Mouse (Mus musculus) hindbrain, embryonic 11.5 days (tissue): Measurements from ENCODE around the gene St6gal1. TPM values are rescaled to one million over a fixed set of nuclear protein-coding genes. Genes with fewer than 3 reads are reported as not detected.

Experiments
- ATAC-seq: fragments of 200-750 bp; cut with Nextera tagmentation; 2 replicates; pipeline ENCODE4 v1.8.0; 2017; ENCODE audit warnings: mild to moderate bottlenecking, moderate TSS enrichment, moderate library complexity; ENCODE audit not compliant: low FRiP score
- DNase-seq: peaks from one replicate; pipeline ENCODE4 v3.0.0-alpha.2; 2015; ENCODE audit warnings: low spot score
- H3K27ac ChIP-seq: fragments of 300-500 bp; sonication (generic); 2 replicates; pipeline ENCODE4 v1.5.1; 2014; ENCODE audit warnings: mild to moderate bottlenecking, low read depth, low read length
- H3K27me3 ChIP-seq: fragments of 300-500 bp; sonication (generic); 2 replicates; pipeline ENCODE4 v1.6.1; 2014; ENCODE audit warnings: mild to moderate bottlenecking, low read length, moderate library complexity, mixed read lengths; ENCODE audit not compliant: control insufficient read depth, insufficient read depth
- H3K36me3 ChIP-seq: fragments of 300-500 bp; sonication (generic); 2 replicates; pipeline ENCODE4 v1.6.1; 2014; ENCODE audit warnings: mild to moderate bottlenecking, low read length, moderate library complexity, mixed read lengths; ENCODE audit not compliant: control insufficient read depth, insufficient read depth
- H3K4me1 ChIP-seq: fragments of 300-500 bp; sonication (generic); replicated peaks from 2 replicates; pipeline ENCODE4 v1.6.1; 2014; ENCODE audit warnings: low read length, mixed read lengths; ENCODE audit not compliant: control insufficient read depth, insufficient read depth
- H3K4me2 ChIP-seq: fragments of 300-500 bp; sonication (generic); replicated peaks from 2 replicates; pipeline ENCODE4 v1.6.1; 2014; ENCODE audit warnings: mild to moderate bottlenecking, low read depth, low read length
- H3K4me3 ChIP-seq: fragments of 300-500 bp; sonication (generic); 2 replicates; pipeline ENCODE4 v1.5.1; 2014; ENCODE audit warnings: low read depth, low read length
- H3K9ac ChIP-seq: fragments of 300-500 bp; sonication (generic); 2 replicates; pipeline ENCODE4 v1.6.1; 2014; ENCODE audit warnings: low read depth, low read length
- H3K9me3 ChIP-seq: fragments of 300-500 bp; sonication (generic); 2 replicates; pipeline ENCODE4 v1.6.1; 2016; ENCODE audit warnings: low read length; ENCODE audit not compliant: control insufficient read depth
- WGBS: fragments of 180-500 bp; shearing (Covaris S2); extraction: QIAGEN DNeasy Blood & Tissue Kit; methylation state at CpG from one replicate; pipeline ENCODE4 v1.1.7; 2014; 5-methylcytosine and 5-hydroxymethylcytosine counted together
- polyA plus RNA-seq: library from polyadenylated mRNA; unstranded; fragments of >200 nt; fragmentation: Nextera tagmentation; extraction: Ambion mirVana; gene quantifications from 2 replicates; pipeline ENCODE4 v1.2.1, GENCODE M21; 2014

St6gal1 gene
- polyA plus RNA-seq, 1 experiment from 2014 or later: 32.7 TPM

DNA sequence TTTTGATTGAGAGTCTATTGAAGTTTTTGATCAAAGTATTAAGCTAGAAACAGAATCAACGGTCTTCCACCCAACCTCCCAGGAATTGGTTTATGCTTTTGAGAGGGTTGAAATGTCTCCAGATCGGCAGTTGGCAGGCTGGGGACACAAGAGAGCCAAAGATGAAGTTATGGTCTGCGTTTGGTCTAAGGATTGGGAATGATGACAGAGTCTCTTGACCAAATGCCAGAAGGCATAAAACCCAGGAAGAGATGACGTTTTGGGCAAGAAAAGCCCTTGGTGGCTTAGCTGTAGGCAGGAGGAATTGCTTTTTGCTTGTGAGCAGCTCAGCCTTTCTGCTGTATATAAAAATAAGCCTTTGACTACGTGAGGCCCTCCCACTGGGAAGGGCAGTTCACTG is 67.0 kb downstream of the St6gal1 start:
- Histone ChIP-seq H3K4me1 (no peaks in the 10 kb centered on the region), H3K9me3 (no peaks in the 10 kb centered on the region), H3K4me2 (no peak overlapping the region), H3K4me3 (no peak overlapping the region), H3K27ac (no peak overlapping the region), H3K9ac (no peak overlapping the region), H3K36me3 (no peaks in the 10 kb centered on the region), H3K27me3 (no peaks in the 10 kb centered on the region)
- DNase-seq (no peak), ATAC-seq (no peak)
- WGBS: 85% methylated on average over 5 of the region's 5 CpGs

DNA sequence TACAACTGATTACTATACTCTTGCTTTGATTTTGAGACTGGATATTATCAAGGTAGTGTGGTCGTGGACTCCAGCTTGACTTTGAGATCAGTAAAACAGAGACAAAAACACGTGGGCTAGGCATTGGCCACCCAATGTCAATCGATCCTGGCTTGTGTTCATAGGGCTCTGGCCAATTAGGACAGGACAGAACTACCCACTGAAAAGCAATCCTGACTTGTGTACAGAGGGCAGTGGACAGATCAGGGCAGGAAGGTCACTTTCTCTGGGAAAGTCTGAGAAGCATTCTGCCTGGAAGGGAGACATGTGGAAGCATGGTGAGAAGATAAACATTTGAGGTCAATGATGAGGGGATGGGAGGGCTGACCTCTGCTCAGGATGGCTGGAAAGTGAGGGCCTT is 69.7 kb downstream of the St6gal1 start:
- Histone ChIP-seq H3K36me3 (no peaks in the 10 kb centered on the region), H3K27ac (no peak overlapping the region), H3K9ac (no peak overlapping the region), H3K4me3 (no peak overlapping the region), H3K4me1 (no peaks in the 10 kb centered on the region), H3K9me3 (no peaks in the 10 kb centered on the region), H3K27me3 (no peaks in the 10 kb centered on the region), H3K4me2 (no peak overlapping the region)
- 58% methylated on average over 3 of the region's 3 CpGs for WGBS
- no peak for ATAC-seq
- no peak for DNase-seq

DNA sequence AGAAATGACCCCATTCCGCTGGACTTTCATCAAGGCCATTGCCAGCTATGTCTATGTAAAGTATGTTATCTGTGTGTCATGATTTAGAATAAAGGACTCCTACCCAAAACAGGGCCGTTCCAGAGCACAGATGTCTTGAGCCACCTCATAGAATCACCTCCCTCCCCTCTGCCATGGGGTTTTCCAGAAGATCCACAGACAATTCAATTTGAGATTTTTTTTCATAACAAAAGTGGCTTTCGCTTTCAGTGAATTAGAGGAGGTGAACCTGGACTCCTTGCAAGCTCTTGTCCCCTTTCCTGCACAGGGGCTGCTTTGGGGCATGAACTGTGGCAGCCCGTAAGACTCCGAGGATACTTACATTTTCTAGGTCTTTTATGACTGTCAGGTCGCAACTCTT is 70.2 kb downstream of the St6gal1 start:
- H3K4me2 ChIP-seq: no peak overlapping the region
- H3K27me3 ChIP-seq: no peaks in the 10 kb centered on the region
- no peak overlapping the region for H3K27ac ChIP-seq
- ATAC-seq (no peak), DNase-seq (no peak)
- no peaks in the 10 kb centered on the region for H3K9me3 ChIP-seq
- no peaks in the 10 kb centered on the region for H3K36me3 ChIP-seq
- 88% methylated on average over 6 of the region's 6 CpGs for WGBS
- H3K4me3 ChIP-seq: no peak overlapping the region
- no peaks in the 10 kb centered on the region for H3K4me1 ChIP-seq
- H3K9ac ChIP-seq: no peak overlapping the region

DNA sequence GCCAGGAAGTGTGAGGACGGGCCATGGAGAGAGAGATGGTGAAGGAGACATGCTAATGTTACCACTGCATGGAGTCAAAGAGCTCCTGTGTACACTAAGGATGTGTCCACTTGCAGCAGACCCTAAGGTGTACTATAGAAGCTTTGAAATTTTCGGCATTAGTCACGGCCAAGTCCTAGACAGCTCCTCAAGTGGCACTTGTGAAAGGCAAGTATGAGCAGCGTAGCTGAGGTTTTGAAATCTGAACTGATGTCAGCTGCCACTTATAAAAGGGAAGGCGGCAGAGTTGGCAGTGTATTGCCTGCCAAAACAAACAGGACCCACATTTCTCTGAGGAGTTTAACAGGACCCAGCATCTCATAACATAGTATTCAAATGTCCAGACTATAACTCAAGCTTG is 71.2 kb downstream of the St6gal1 start:
- no peak overlapping the region for H3K9ac ChIP-seq
- H3K4me1 ChIP-seq: no peaks in the 10 kb centered on the region
- no peaks in the 10 kb centered on the region for H3K9me3 ChIP-seq
- DNase-seq (no peak), ATAC-seq (no peak)
- 84% methylated on average over 5 of the region's 5 CpGs for WGBS
- H3K27ac ChIP-seq: no peak overlapping the region
- H3K27me3 ChIP-seq: no peaks in the 10 kb centered on the region
- no peak overlapping the region for H3K4me3 ChIP-seq
- H3K36me3 ChIP-seq: no peaks in the 10 kb centered on the region
- no peak overlapping the region for H3K4me2 ChIP-seq

DNA sequence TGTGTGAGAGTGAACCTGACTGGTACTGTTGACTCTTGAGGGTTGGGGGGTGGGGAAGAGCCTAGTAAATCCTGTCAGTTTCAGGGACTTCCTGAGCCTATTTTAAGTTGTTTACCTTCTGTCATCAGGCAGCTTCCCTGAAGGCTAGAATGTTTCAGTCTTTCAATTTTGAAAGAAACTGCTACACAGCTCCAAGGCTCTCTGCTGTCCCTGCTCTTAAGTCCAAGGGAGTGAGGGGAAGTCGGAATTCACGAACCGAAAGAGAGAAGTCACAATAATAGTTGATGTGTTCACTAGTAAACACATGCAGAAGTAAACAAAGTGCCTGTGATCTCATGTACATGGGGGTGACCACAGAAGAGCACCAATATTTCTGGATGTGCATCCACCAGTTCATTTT is 72.2 kb downstream of the St6gal1 start:
- WGBS: 99% methylated on average over 3 of the region's 3 CpGs
- ATAC-seq (no peak), DNase-seq (no peak)
- no peak overlapping the region for H3K4me2 ChIP-seq
- no peak overlapping the region for H3K9ac ChIP-seq
- no peak overlapping the region for H3K4me3 ChIP-seq
- H3K9me3 ChIP-seq: no peaks in the 10 kb centered on the region
- H3K27ac ChIP-seq: no peak overlapping the region
- no peaks in the 10 kb centered on the region for H3K27me3 ChIP-seq
- H3K4me1 ChIP-seq: no peaks in the 10 kb centered on the region
- H3K36me3 ChIP-seq: no peaks in the 10 kb centered on the region

DNA sequence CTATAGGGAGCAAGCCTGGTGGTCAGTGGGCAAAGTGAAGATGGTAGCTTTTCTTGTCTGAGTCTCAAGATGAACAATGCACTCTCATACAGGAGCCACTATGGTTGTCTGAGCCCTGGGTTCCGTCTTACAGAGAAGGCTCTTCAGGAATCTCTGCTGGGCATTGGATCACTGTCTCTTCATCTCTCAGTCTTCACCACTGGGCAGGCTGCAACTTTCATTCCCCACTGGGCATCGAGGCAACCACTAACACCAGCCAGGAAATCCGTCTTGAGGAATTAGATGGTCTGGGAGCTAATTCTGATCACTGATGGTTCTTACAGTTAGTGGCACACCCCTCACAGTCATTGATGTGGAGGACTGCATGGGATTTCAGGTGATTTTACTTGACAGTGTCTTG is 73.9 kb downstream of the St6gal1 start:
- Histone ChIP-seq H3K4me1 (no peaks in the 10 kb centered on the region), H3K36me3 (no peaks in the 10 kb centered on the region), H3K4me3 (no peak overlapping the region), H3K4me2 (no peak overlapping the region), H3K27me3 (no peaks in the 10 kb centered on the region), H3K27ac (no peak overlapping the region), H3K9ac (no peak overlapping the region), H3K9me3 (no peaks in the 10 kb centered on the region)
- WGBS: 90% methylated on average over 3 of the region's 3 CpGs
- DNase-seq (no peak), ATAC-seq (no peak)

DNA sequence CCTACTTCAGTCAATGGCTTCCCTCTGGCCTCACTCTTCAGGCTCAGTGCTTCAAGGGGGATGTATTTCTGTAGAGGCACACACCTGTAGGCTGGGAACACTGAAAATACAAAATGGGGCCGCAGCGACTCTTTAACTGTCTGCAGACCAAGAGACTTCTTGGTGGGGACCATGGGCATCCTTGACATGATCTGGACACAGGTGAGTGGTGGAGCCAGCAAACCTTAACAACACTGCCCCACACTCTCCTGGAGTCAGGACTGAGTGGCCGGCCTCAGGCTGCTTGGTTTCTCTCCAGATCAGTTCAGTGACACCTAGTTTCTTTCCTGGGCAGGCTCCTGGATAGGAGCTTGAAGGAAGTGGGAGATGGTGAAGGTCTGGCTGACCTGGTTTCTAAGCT is 74.4 kb downstream of the St6gal1 start:
- Histone ChIP-seq H3K9ac (no peak overlapping the region), H3K36me3 (no peaks in the 10 kb centered on the region), H3K4me3 (no peak overlapping the region), H3K9me3 (no peaks in the 10 kb centered on the region), H3K27ac (no peak overlapping the region), H3K27me3 (no peaks in the 10 kb centered on the region), H3K4me1 (no peaks in the 10 kb centered on the region), H3K4me2 (no peak overlapping the region)
- ATAC-seq: no peak
- 86% methylated on average over 3 of the region's 3 CpGs for whole genome bisulfite sequencing
- DNase-seq: no peak

DNA sequence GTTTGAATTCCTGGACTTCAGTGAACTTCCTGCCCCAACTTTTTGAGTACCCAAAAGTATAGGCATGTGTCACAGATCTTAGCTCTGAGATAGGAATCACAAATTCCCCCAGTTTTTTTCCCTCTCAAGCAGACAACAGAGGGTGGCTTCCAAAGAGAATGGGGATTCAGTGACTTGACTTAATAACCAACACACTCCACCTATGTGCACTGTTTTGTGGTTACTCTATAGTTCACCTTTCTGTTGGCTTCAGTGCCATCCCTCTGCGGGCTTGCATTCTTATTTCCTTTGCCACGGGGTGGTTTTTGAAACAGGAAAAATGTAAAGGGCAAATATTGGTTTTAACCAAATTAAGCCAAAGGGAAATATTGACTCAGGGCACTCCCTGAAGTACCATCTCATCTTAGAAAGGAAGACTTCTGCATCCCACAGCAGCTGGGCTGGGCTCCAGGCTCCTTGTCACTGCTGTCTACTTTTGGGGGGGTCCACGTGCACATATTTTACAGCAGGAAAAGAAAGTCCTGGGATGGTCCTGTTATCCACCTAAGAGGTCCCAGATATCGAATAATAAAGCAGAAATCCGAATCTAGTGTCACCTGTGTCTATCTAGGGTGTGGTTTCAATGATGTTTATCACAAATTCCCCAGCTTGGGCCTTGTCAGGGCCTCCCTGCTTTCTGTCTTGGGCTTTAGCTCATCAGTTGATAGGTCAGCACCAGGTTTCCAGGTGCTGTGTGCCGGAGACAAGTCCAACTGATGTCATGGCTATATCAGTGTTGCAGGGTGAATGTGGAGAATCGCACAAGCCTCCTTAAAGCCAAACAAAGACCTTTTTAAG is 75.6 kb downstream of the St6gal1 start:
- H3K27ac ChIP-seq: no peak overlapping the region
- no peaks in the 10 kb centered on the region for H3K4me1 ChIP-seq
- H3K36me3 ChIP-seq: no peaks in the 10 kb centered on the region
- ATAC-seq (no peak), DNase-seq (no peak)
- no peaks in the 10 kb centered on the region for H3K27me3 ChIP-seq
- H3K4me2 ChIP-seq: no peak overlapping the region
- H3K9ac ChIP-seq: no peak overlapping the region
- no peak overlapping the region for H3K4me3 ChIP-seq
- WGBS: 84% methylated on average over 7 of the region's 7 CpGs
- no peaks in the 10 kb centered on the region for H3K9me3 ChIP-seq

DNA sequence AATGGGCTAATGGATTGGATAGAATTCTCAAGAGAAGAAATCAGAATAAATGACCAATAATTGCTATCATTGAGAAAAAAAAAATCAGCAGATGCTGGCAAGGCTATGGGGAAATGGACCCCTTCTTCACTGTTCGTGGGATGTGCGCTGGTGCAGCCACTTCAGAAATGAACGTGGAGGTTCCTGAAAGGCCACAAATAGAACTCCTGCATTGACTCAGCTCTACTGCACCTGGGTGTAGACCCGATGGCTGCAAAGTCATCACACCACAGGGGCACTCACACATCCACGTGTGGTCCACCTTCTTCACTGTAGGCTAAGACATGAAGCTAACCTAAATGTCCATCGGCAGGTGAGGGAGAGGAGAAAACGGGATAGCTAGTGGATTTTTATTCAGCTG is 77.2 kb downstream of the St6gal1 start:
- H3K27ac ChIP-seq: no peak overlapping the region
- WGBS: 90% methylated on average over 7 of the region's 7 CpGs

More for the DNA sequence above, 77.2 kb downstream of the St6gal1 start:
- H3K4me3 ChIP-seq: no peak overlapping the region
- H3K36me3 ChIP-seq: no peaks in the 10 kb centered on the region
- ATAC-seq (no peak), DNase-seq (no peak)
- H3K9me3 ChIP-seq: no peaks in the 10 kb centered on the region
- no peak overlapping the region for H3K4me2 ChIP-seq
- H3K9ac ChIP-seq: no peak overlapping the region
- H3K27me3 ChIP-seq: no peaks in the 10 kb centered on the region
- no peaks in the 10 kb centered on the region for H3K4me1 ChIP-seq
